Mouse (Mus musculus) left cerebral cortex, adult 6 months (tissue): ENCODE data around the gene Zbtb38. TPM values are rescaled to one million over a fixed set of nuclear protein-coding genes. Genes with fewer than 3 reads are reported as not detected.

ENCODE experiments used
- long read RNA-seq, 2 experiments: library from polyadenylated mRNA; unstranded; transcript quantifications; one replicate each; pipeline ENCODE4 v2.0.0; 2019 to 2020
- polyA plus RNA-seq: library from polyadenylated mRNA; unstranded; fragments of <200 nt; fragmentation: Nextera tagmentation; gene quantifications from 2 replicates; pipeline ENCODE4 v1.2.3, GENCODE M21; 2021

Gene Zbtb38
- polyA plus RNA-seq, result 37.5 and 57.6 TPM in 2 replicates
- long read RNA-seq, experiment 1, full-length matches to known transcripts, result 39 of 112 reads
- long read RNA-seq, experiment 1, partial matches to known transcripts, result 35 of 112 reads
- long read RNA-seq, experiment 1, other reads (novel, unspliced or antisense), result 38 of 112 reads
- long read RNA-seq, experiment 2, full-length matches to known transcripts, result 12 of 171 reads
- long read RNA-seq, experiment 2, partial matches to known transcripts, result 4 of 171 reads
- long read RNA-seq, experiment 2, other reads (novel, unspliced or antisense), result 155 of 171 reads

GRCm38 (mm10) chr9:96752603-96753114 is at the start of gene Zbtb38:
Gene Zbtb38 (minus strand): TSS chr9:96752831.

Other genes with a start within 250 kb of the Zbtb38 start
- 0.10 and 0.36 TPM in 2 replicates for gene Gm28729, start 227.6 kb downstream of the Zbtb38 start, polyA plus RNA-seq
- gene Rasa2, start 121.2 kb downstream of the Zbtb38 start, polyA plus RNA-seq, result 8.8 and 9.4 TPM in 2 replicates
- 6.9 and 7.8 TPM in 2 replicates for gene Pxylp1, start 139.8 kb upstream of the Zbtb38 start, polyA plus RNA-seq